Mouse (Mus musculus) liver, embryonic 14.5 days (tissue): Measurements from ENCODE around the gene Foxj3. TPM values are rescaled to one million over a fixed set of nuclear protein-coding genes. Genes with fewer than 3 reads are reported as not detected.

Source experiments
- ATAC-seq: fragments of 200-750 bp; cut with Nextera tagmentation; 2 replicates; pipeline ENCODE4 v1.8.0; 2017; ENCODE audit warnings: moderate number of reproducible peaks, mild to moderate bottlenecking, moderate library complexity; ENCODE audit not compliant: insufficient read depth
- DNase-seq, 3 experiments: peaks; one replicate each; pipeline ENCODE4 v3.0.0-alpha.2; 2012 to 2013; ENCODE audit warnings: low read depth in 3 of 3, low spot score in 3 of 3
- H3K27ac ChIP-seq: fragments of 300-500 bp; sonication (generic); 2 replicates; pipeline ENCODE4 v1.5.1; 2014; ENCODE audit warnings: moderate library complexity, mild to moderate bottlenecking, control low read depth, inconsistent platforms
- H3K27me3 ChIP-seq: fragments of 300-500 bp; sonication (generic); 2 replicates; pipeline ENCODE4 v1.6.1; 2014; ENCODE audit warnings: mild to moderate bottlenecking, low read length, moderate library complexity; ENCODE audit not compliant: control insufficient read depth, insufficient read depth
- H3K36me3 ChIP-seq: fragments of 300-500 bp; sonication (generic); replicated peaks from 2 replicates; pipeline ENCODE4 v1.6.1; 2014; ENCODE audit warnings: low read depth; ENCODE audit not compliant: control insufficient read depth, insufficient read depth
- H3K4me1 ChIP-seq, 2 experiments: fragments of 200-500 bp in 1 of 2; fragments of 300-500 bp in 1 of 2; sonication (generic) in 1 of 2; replicated peaks; 2 replicates each; pipeline ENCODE4 v1.6.1; 2012 to 2014; ENCODE audit warnings: antibody characterized with exemption in 1 of 2, inconsistent platforms in 1 of 2, low read length in 1 of 2; ENCODE audit not compliant: control insufficient read depth in 2 of 2, insufficient read depth in 2 of 2
- H3K4me2 ChIP-seq: fragments of 300-500 bp; sonication (generic); 2 replicates; pipeline ENCODE4 v1.6.1; 2014; ENCODE audit warnings: low read depth, mild to moderate bottlenecking, control low read depth, moderate library complexity
- H3K4me3 ChIP-seq, 2 experiments: fragments of 200-500 bp in 1 of 2; fragments of 300-500 bp in 1 of 2; sonication (generic) in 1 of 2; 2 replicates each; pipeline ENCODE4 v1.5.1; 2012 to 2014; ENCODE audit warnings: low read depth in 2 of 2, low read length in 2 of 2, mild to moderate bottlenecking in 2 of 2, control low read depth in 1 of 2, inconsistent platforms in 1 of 2, moderate library complexity in 1 of 2; ENCODE audit not compliant: insufficient read depth in 1 of 2
- H3K9ac ChIP-seq: fragments of 300-500 bp; sonication (generic); replicated peaks from 2 replicates; pipeline ENCODE4 v1.6.1; 2014; ENCODE audit warnings: mild to moderate bottlenecking, control low read depth, moderate library complexity
- H3K9me3 ChIP-seq: fragments of 300-500 bp; sonication (generic); 2 replicates; pipeline ENCODE4 v1.6.1; 2016; ENCODE audit warnings: low read length, mixed read lengths; ENCODE audit not compliant: control insufficient read depth
- CTCF ChIP-seq: IDR thresholded peaks from 2 replicates; pipeline ENCODE4 v1.5.1; 2016; ENCODE audit warnings: antibody characterized with exemption, low read depth, control low read depth
- EP300 ChIP-seq: IDR thresholded peaks from 2 replicates; pipeline ENCODE4 v1.6.1; 2016; ENCODE audit warnings: antibody characterized with exemption, low read depth
- WGBS: fragments of 180-500 bp; shearing (Covaris S2); extraction: QIAGEN DNeasy Blood & Tissue Kit; methylation state at CpG from one replicate; pipeline ENCODE4 v1.1.7; 2014; ENCODE audit not compliant: insufficient replicate concordance; 5-methylcytosine and 5-hydroxymethylcytosine counted together
- polyA plus RNA-seq, 2 experiments: library from polyadenylated mRNA; depleted of rRNA in 1 of 2; stranded (reverse) in 1 of 2; unstranded in 1 of 2; fragments of >200 nt; fragmentation: Nextera tagmentation in 1 of 2; extraction: Ambion mirVana in 1 of 2; gene quantifications; 2 replicates each; pipeline versions ENCODE4 v1.2.1 to v1.2.3; 2012 to 2014

Gene Foxj3
- polyA plus RNA-seq, 2 experiments: 4.5 to 4.7 TPM

DNA sequence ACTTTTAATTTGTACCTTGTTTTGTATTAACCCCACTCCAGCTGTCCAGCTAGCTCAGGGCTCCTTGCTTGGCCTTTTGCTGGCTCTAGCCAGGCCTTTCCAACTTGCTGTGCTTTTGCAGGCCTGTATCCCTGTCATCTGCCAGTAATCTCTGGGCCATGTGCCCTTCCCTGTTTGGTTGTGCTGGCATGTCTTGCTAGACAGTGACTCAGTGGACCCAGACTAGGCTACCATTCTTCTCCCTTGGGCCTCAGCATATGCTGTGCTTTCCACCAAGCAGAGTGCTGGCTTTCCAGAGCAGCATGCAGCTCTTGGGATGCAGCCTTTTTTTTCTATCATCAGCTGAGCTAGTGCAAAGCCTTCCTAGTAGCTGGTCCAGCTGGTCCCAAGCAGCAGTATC lies 26.3 kb downstream of the Foxj3 start:
- Histone ChIP-seq H3K27me3 (no peaks in the 10 kb centered on the region), H3K9ac (no peak overlapping the region), H3K4me2 (no peak overlapping the region), H3K4me1 (no peaks in the 10 kb centered on the region), H3K27ac (no peak overlapping the region), H3K9me3 (no peaks in the 10 kb centered on the region), H3K4me3 (no peak overlapping the region), H3K36me3 (no peaks in the 10 kb centered on the region)
- DNase-seq: no peak
- TF ChIP-seq CTCF (no peak), EP300 (no peak)
- ATAC-seq: no peak

DNA sequence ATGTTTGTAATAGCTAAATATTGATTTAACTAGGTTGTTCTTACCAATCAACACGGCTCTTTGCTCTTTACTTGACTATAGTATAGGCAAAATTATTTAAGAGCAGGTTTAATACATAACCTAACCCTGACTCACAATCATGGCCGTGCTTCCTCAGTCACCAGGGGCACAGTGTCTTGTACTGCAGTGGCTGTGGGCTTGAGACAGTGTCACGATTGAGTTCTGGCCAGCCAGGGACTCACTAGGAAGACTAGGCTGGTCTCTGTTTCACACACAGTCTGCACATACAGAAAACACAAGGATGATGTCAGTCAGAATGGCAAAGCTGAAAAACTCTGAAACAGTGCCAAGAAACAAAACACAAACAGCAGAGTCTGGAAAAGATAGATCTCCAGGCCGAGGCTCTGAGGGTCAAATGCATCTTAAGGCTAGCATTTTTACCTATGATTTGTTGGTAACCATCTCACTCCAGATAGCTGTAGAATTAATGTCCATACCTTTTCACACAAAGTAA lies 29.6 kb downstream of the Foxj3 start:
- Histone ChIP-seq H3K4me3 (no peak overlapping the region), H3K9ac (no peak overlapping the region), H3K4me1 (no peaks in the 10 kb centered on the region), H3K4me2 (no peak overlapping the region), H3K27me3 (no peaks in the 10 kb centered on the region), H3K9me3 (no peaks in the 10 kb centered on the region), H3K27ac (no peak overlapping the region), H3K36me3 (no peaks in the 10 kb centered on the region)
- ATAC-seq: no peak
- 68% methylated on average over 4 of the region's 4 CpGs for WGBS
- DNase-seq: no peak
- no peak for TF ChIP-seq EP300
- no peak for TF ChIP-seq CTCF

DNA sequence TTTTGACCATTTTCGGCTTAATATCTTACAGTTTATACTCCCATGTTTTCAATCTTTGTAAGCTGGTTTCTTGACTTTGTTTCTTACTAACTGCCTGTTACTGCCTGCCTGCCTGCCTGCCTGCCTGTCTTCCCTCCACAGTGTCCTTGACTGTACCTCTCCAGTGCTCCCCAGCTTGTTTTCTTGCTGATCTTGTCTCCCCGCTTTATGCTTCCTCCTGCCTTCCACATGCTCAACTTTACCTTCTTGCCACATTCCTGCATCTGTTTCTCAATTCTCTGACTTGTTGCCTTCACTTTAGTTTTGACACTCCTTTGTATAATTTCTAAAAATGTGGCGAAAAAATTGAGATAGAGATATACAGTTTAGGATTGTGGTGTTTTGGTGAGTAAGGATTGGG lies 35.9 kb downstream of the Foxj3 start:
- WGBS: 72% methylated on average over 3 of the region's 3 CpGs
- Histone ChIP-seq H3K9me3 (no peaks in the 10 kb centered on the region), H3K27me3 (no peaks in the 10 kb centered on the region), H3K36me3 (no peaks in the 10 kb centered on the region; the same call in none of the 2 replicates), H3K9ac (no peak overlapping the region), H3K4me3 (no peak overlapping the region), H3K4me1 (no peaks in the 10 kb centered on the region), H3K27ac (no peak overlapping the region), H3K4me2 (no peak overlapping the region)
- ATAC-seq (no peak), DNase-seq (no peak)
- no peak for TF ChIP-seq EP300

DNA sequence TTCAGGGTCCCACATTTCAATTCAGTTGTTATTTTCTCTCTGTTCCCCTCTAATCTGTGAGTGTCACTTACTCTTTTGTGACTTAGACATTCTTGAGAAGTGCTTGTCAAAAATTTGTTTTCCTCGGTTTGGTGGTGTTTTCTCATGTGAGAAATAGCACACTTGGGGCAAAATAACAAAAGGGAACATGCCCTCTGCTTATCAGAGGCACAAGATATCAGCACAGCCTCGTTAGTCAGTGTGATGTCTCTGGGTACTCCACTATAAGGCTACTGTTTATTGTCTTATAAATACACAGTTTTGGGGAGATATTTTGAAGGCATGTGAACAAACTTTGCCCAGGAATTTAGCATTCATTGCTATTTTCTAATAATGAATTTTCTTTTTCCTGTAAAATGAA lies 37.7 kb downstream of the Foxj3 start:
- H3K36me3 ChIP-seq: no peaks in the 10 kb centered on the region; the same call in none of the 2 replicates
- H3K4me1 ChIP-seq: no peaks in the 10 kb centered on the region
- 28% methylated on average over 2 of the region's 2 CpGs for WGBS
- no peak overlapping the region for H3K4me3 ChIP-seq
- H3K27ac ChIP-seq: no peak overlapping the region
- H3K27me3 ChIP-seq: no peaks in the 10 kb centered on the region
- ATAC-seq: no peak
- no peak overlapping the region for H3K9ac ChIP-seq
- DNase-seq: no peak
- no peak for TF ChIP-seq EP300
- no peak for TF ChIP-seq CTCF
- no peaks in the 10 kb centered on the region for H3K9me3 ChIP-seq
- H3K4me2 ChIP-seq: no peak overlapping the region

DNA sequence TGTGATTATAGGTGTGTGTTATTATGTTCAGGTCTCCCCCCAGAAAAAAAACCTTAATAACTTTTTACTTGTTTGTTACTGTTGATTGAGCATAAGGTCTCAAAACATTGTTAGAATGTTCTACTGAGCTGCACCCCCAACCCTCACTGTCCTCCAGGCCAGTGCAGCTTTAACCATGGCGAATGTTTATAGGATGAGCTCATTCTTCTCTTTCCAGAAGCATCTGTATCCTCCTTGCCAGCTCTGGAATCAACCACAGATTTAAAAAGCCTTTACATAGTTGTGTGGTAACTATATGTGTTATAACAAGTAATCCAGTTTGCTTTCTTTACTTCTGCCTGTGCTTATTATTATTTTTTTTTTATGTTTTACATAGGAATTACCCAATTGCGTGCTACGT lies 38.7 kb downstream of the Foxj3 start:
- 88% methylated on average over 3 of the region's 3 CpGs for WGBS
- H3K9ac ChIP-seq: no peak overlapping the region
- no peak for ATAC-seq

More for the DNA sequence above, 38.7 kb downstream of the Foxj3 start:
- Histone ChIP-seq H3K36me3 (no peaks in the 10 kb centered on the region; the same call in none of the 2 replicates), H3K4me3 (no peak overlapping the region), H3K9me3 (no peaks in the 10 kb centered on the region), H3K4me2 (no peak overlapping the region), H3K27ac (no peak overlapping the region), H3K27me3 (no peaks in the 10 kb centered on the region), H3K4me1 (no peaks in the 10 kb centered on the region)
- no peak for TF ChIP-seq CTCF
- TF ChIP-seq EP300: no peak
- no peak for DNase-seq
